Comparison of ENCODE assay signal across 8 mouse cellular contexts in the genomic region with DNA sequence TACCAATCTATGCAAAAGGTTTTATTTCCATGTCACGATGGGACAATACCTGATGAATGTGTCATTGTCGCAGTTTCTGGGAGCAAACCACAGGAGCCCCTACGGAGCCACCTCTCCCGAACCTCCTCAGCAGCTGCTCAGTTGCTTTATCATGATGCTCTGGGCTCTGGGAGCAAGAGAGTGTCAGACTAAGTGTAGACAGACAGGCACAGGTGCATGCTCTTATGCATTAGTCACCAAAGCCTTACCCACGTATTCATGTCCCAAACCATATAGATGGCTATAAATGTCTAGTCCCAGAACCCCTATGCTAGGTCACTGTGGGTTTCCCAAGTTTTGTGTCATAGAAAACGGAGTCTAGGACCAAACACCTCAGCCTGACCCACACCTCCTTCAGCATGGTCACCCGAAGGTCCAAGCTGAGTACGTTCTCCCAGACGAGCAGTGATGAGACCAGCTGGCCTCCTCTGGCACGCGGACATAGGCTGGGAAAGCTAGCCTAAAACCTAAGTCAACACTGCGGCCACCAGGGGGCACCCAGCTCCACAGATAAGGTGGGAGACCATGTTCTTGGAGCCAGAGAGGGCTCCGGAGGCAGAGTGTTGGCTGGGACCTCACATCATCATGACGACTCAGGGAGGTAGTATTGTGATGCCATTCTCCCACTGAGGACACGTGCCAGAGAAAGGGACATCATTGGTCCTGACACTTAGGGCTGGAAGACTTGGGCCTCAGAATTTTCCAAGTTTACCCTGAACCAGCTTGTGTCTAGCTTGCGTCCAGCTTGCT. TPM values are rescaled to one million over a fixed set of nuclear protein-coding genes. Genes with fewer than 3 reads are reported as not detected.
DNase-seq lines count a peak whose midpoint lies in the region; ATAC-seq lines count a peak whose summit lies in the region.

No protein-coding gene starts in this region.

- WGBS in midbrain, embryonic 11.5 days: 25% methylated on average over 16 of the region's 16 CpGs

- H3K9ac ChIP-seq in midbrain, embryonic 11.5 days (ENCODE audit: low read length): no peak overlapping the region

- DNase-seq in adrenal gland, postnatal 10 days: peak; percentile 94
- DNase-seq in embryo, embryonic 11.5 days (ENCODE audit: low read depth, low spot score): peak; percentile 80
- peak; percentile 87 to 96 for DNase-seq in gastrocnemius, postnatal 4 days (ENCODE audit: low spot score in 2 of 2)
- DNase-seq in kidney, adult 11 months: peak; percentile 78
- DNase-seq in left cerebral cortex, postnatal 36 days (ENCODE audit: low spot score in 2 of 2): peak; percentile 72 to 83
- peak; percentile 98 for DNase-seq in midbrain, embryonic 11.5 days (ENCODE audit: low spot score, missing footprints)
- DNase-seq in right cerebral cortex, postnatal 36 days (ENCODE audit: low spot score in 2 of 2): peak; percentile 72 to 79
- peak; percentile 82 to 93 for DNase-seq in urinary bladder, postnatal 4 days (ENCODE audit: low spot score in 2 of 2)

- H3K4me1 ChIP-seq in midbrain, embryonic 11.5 days (ENCODE audit: control insufficient read depth, insufficient read depth, low read length): peaks cover 10% of the 10 kb centered on the region

- H3K27me3 ChIP-seq in midbrain, embryonic 11.5 days (ENCODE audit: control insufficient read depth, insufficient read depth, low read length): peaks cover 65% of the 10 kb centered on the region

- intact Hi-C loops in left cerebral cortex, postnatal 36 days (cut with DNase I): loop anchor here (5.0 kb wide), 2 partner anchors 52 to 67 kb away; a partner anchor contains a TSS

- H3K36me3 ChIP-seq in midbrain, embryonic 11.5 days (ENCODE audit: control insufficient read depth, insufficient read depth, low read length): no peaks in the 10 kb centered on the region

- no peak overlapping the region for H3K4me2 ChIP-seq in midbrain, embryonic 11.5 days

- H3K9me3 ChIP-seq in midbrain, embryonic 11.5 days (ENCODE audit: control insufficient read depth, low read length): no peaks in the 10 kb centered on the region

- H3K4me3 ChIP-seq in midbrain, embryonic 11.5 days (ENCODE audit: low read depth, low read length): no peak overlapping the region

- H3K27ac ChIP-seq in midbrain, embryonic 11.5 days (ENCODE audit: low read depth, low read length): no peak overlapping the region

- ATAC-seq in midbrain, embryonic 11.5 days (ENCODE audit: low FRiP score): peak; percentile 55

RNA-seq across cellular contexts. Expression of a gene that starts 7.4 kb away (rescaled TPM):
- total RNA-seq in adrenal gland, postnatal 10 days (2021): 1 to 10 TPM; 1.1 to 1.2 TPM
- total RNA-seq in gastrocnemius, postnatal 4 days (2021): under 1 TPM; 0.10 to 0.18 TPM
- not detected for total RNA-seq in left cerebral cortex, postnatal 36 days (2021)
- polyA plus RNA-seq in midbrain, embryonic 11.5 days (2014; fragmentation: Nextera tagmentation; extraction: Ambion mirVana): not detected in 2 replicates

RNA-seq across cellular contexts. Expression of a gene that starts 46.2 kb away (rescaled TPM):
- 10 to 100 TPM; 20.2 to 23.1 TPM for total RNA-seq in adrenal gland, postnatal 10 days (2021)
- 10 to 100 TPM; 17.1 to 20.6 TPM for total RNA-seq in gastrocnemius, postnatal 4 days (2021)
- 10 to 100 TPM in 1 of 2 experiments, 1 to 10 TPM in 1; 9.2 to 10.9 TPM for total RNA-seq in left cerebral cortex, postnatal 36 days (2021)
- polyA plus RNA-seq in midbrain, embryonic 11.5 days (2014; fragmentation: Nextera tagmentation; extraction: Ambion mirVana): 159 TPM in 2 replicates

RNA-seq across cellular contexts. Expression of a gene that starts 54.2 kb away (rescaled TPM):
- 10 to 100 TPM; 13.2 to 23.1 TPM for total RNA-seq in adrenal gland, postnatal 10 days (2021)
- 10 to 100 TPM; 60.4 to 60.8 TPM for total RNA-seq in gastrocnemius, postnatal 4 days (2021)
- 10 to 100 TPM; 47.9 to 61.7 TPM for total RNA-seq in left cerebral cortex, postnatal 36 days (2021)
- polyA plus RNA-seq in midbrain, embryonic 11.5 days (2014; fragmentation: Nextera tagmentation; extraction: Ambion mirVana): 3.0 and 3.2 TPM in 2 replicates
